Mouse (Mus musculus) MEL (cell line): ENCODE results near the gene Prrc2b.

Experiments
- CHD1 ChIP-seq: IDR thresholded peaks from 2 replicates; pipeline ENCODE4 v1.6.1; 2012; ENCODE audit warnings: low read depth, mild to moderate bottlenecking, inconsistent platforms, low read length, improper control_type of control experiment
- EP300 ChIP-seq, 2 experiments: IDR thresholded peaks; 2 replicates each; pipeline ENCODE4 v1.6.1; 2011; ENCODE audit warnings: improper control_type of control experiment in 2 of 2, low read length in 2 of 2, low read depth in 1 of 2, mild to moderate bottlenecking in 1 of 2
- GATA1 ChIP-seq: IDR thresholded peaks from 2 replicates; pipeline ENCODE4 v1.6.1; 2011; ENCODE audit warnings: low read depth, low read length, improper control_type of control experiment
- POLR2A ChIP-seq, 2 experiments: IDR thresholded peaks; 2 replicates each; pipeline ENCODE4 v1.6.1; 2011 to 2012; ENCODE audit warnings: low read length in 2 of 2, mild to moderate bottlenecking in 2 of 2, control low read depth in 1 of 2, improper control_type of control experiment in 1 of 2, low read depth in 1 of 2, moderate library complexity in 1 of 2; ENCODE audit not compliant: control insufficient read depth in 1 of 2, insufficient read depth in 1 of 2, poor library complexity in 1 of 2
- RAD21 ChIP-seq: IDR thresholded peaks from 2 replicates; pipeline ENCODE4 v1.6.1; 2011; ENCODE audit warnings: mild to moderate bottlenecking, low read depth, low read length, improper control_type of control experiment

DNA sequence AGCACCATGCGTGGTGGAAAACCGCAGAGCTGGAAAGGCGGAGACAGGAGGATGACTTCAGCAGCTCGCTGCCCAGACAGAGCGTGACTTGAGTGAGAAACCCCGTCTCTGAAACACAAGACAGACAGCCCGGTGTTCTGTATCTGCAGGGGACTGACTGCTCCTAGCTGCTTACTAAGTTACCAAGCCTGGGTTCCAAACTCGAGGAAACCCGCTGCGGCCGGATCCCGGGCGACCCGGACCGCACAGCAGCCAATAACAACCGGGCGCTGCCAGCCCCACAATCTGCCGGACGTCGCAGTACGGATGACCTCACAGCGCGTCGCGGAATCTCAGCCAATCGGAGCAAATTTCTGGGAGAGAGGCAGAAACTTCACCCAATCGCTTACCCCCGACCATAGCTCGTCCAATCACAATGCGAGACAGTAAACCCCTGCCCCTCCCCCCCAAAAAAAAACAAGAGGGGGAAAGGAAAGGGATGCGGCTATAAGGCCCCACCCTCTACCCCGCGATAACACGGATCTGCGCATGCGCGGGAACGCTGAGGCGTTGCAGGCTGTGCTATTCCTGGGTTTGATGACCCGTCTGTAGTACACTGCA is 13.1 kb upstream of the Prrc2b start:
- TF ChIP-seq POLR2A (IDR thresholded peaks at IDR 0.05; ENCODE audit: control insufficient read depth in 1 of 2, insufficient read depth in 1 of 2, low read depth in 1 of 2, low read length in 2 of 2, poor library complexity in 1 of 2) (peak; percentile 91 to 95), CHD1 (no peak), RAD21 (no peak), EP300 (IDR thresholded peaks at IDR 0.05; ENCODE audit: low read depth in 1 of 2, low read length in 2 of 2) (no peak), GATA1 (peak; percentile 28; the same call in 1 of the 2 replicates)
